Mouse (Mus musculus) stomach, embryonic 16.5 days (tissue): ENCODE measurements around the gene Tulp3. TPM values are rescaled to one million over a fixed set of nuclear protein-coding genes. Genes with fewer than 3 reads are reported as not detected.

Source experiments
- ATAC-seq: fragments of 200-750 bp; cut with Nextera tagmentation; 2 replicates; pipeline ENCODE4 v1.8.0; 2017; ENCODE audit warnings: moderate number of reproducible peaks, moderate TSS enrichment; ENCODE audit not compliant: insufficient read depth, low FRiP score
- H3K27ac ChIP-seq: fragments of 300-500 bp; sonication (generic); 2 replicates; pipeline ENCODE4 v1.5.1; 2014; ENCODE audit warnings: low read length
- H3K27me3 ChIP-seq: fragments of 300-500 bp; sonication (generic); 2 replicates; pipeline ENCODE4 v1.6.1; 2014; ENCODE audit warnings: low read length, control low read depth, mixed read lengths; ENCODE audit not compliant: control insufficient read depth, insufficient read depth
- H3K36me3 ChIP-seq: fragments of 300-500 bp; sonication (generic); 2 replicates; pipeline ENCODE4 v1.6.1; 2014; ENCODE audit warnings: low read length; ENCODE audit not compliant: control insufficient read depth, insufficient read depth
- H3K4me1 ChIP-seq: fragments of 300-500 bp; sonication (generic); 2 replicates; pipeline ENCODE4 v1.6.1; 2014; ENCODE audit warnings: low read length, control low read depth, mixed read lengths; ENCODE audit not compliant: control insufficient read depth, insufficient read depth
- H3K4me2 ChIP-seq: fragments of 300-500 bp; sonication (generic); 2 replicates; pipeline ENCODE4 v1.6.1; 2014; ENCODE audit warnings: low read depth, low read length, mixed read lengths
- H3K4me3 ChIP-seq: fragments of 300-500 bp; sonication (generic); replicated peaks from 2 replicates; pipeline ENCODE4 v1.5.1; 2014; ENCODE audit warnings: mild to moderate bottlenecking, low read length
- H3K9ac ChIP-seq: fragments of 300-500 bp; sonication (generic); 2 replicates; pipeline ENCODE4 v1.6.1; 2014; ENCODE audit warnings: low read length
- H3K9me3 ChIP-seq: fragments of 300-500 bp; sonication (generic); replicated peaks from 2 replicates; pipeline ENCODE4 v1.6.1; 2016; ENCODE audit warnings: low read length, control low read depth; ENCODE audit not compliant: control insufficient read depth
- WGBS: fragments of 180-500 bp; shearing (Covaris S2); extraction: QIAGEN DNeasy Blood & Tissue Kit; methylation state at CpG from one replicate; pipeline ENCODE4 v1.1.7; 2014; 5-methylcytosine and 5-hydroxymethylcytosine counted together
- polyA plus RNA-seq: library from polyadenylated mRNA; unstranded; fragments of >200 nt; fragmentation: Nextera tagmentation; extraction: Ambion mirVana; gene quantifications from 2 replicates; pipeline ENCODE4 v1.2.1, GENCODE M21; 2015

Gene Tulp3
- polyA plus RNA-seq: 13.8 TPM in 2 replicates

DNA sequence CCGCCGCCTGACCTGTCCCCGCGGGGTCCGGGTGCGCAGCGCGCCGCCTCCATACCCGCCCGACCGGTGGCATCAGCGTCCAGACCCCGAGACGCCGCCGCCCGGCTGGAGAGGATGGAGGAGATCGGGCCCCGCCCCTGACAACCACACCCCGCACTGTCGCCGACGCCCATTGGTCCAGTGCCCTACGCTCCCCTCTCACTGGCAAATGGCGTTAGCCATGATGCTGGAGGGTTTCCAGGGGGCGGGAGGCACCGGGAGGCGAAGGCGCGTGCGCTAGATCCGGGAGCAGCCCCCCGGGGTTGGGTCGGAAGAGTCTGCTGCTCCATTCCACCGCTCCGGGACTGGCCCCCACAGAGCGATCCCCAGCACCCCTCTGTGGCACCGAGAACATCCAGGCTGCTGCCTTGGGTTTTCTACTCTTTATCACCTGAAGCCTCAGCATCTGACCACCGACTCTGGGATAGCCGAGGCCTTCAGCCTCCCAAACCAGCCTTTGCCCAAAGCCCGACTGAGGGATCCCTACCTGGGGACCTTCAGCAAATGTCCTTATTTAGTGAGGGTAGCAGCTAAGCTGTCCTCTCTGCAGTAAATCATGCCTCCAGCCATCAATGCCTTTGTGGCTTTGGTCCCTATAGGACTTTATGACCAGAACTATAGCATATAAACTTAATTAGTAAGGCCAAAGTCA lies at the start of gene Tulp3:
TSS of gene Tulp3 (minus strand) at position 126 of the 691 bp plus-strand sequence.
- H3K4me3 ChIP-seq: peak within 1 kb of the TSS; percentile 76
- WGBS: under 1% methylated on average over 42 of the region's 42 CpGs

GRCm38 (mm10) chr6:128404708-128405107 lies 49.1 kb upstream of the Tulp3 start:
- WGBS: 44% methylated on average over 5 of the region's 5 CpGs

More for the DNA sequence above, at the start of gene Tulp3:
- H3K36me3 ChIP-seq: peaks cover 14% of the 10 kb centered on the region; the same call in 1 of the 2 replicates
- peak within 1 kb of the TSS; percentile 79 for H3K9ac ChIP-seq
- ATAC-seq: peak; percentile 98
- H3K27me3 ChIP-seq: no peaks in the 10 kb centered on the region
- H3K9me3 ChIP-seq: no peaks in the 10 kb centered on the region
- H3K27ac ChIP-seq: peak within 1 kb of the TSS; percentile 83
- H3K4me2 ChIP-seq: peak within 1 kb of the TSS; percentile 82
- H3K4me1 ChIP-seq: peaks cover 9% of the 10 kb centered on the region

GRCm38 (mm10) chr6:128399421-128400185 lies 44.0 kb upstream of the Tulp3 start:
- H3K9ac ChIP-seq: peak overlapping the region; percentile 61
- 31% methylated on average over 21 of the region's 21 CpGs for WGBS
- H3K27ac ChIP-seq: peak overlapping the region; percentile 14; the same call in 1 of the 2 replicates

More at GRCm38 (mm10) chr6:128404708-128405107, 49.1 kb upstream of the Tulp3 start:
- H3K27me3 ChIP-seq: no peaks in the 10 kb centered on the region
- H3K4me3 ChIP-seq: no peak overlapping the region
- no peak overlapping the region for H3K27ac ChIP-seq
- H3K9me3 ChIP-seq: no peaks in the 10 kb centered on the region
- H3K4me2 ChIP-seq: no peak overlapping the region
- ATAC-seq: no peak
- no peak overlapping the region for H3K9ac ChIP-seq
- peaks cover 8% of the 10 kb centered on the region; the same call in 1 of the 2 replicates for H3K36me3 ChIP-seq
- H3K4me1 ChIP-seq: 0 out of 2 replicates have a peak, but pooled peaks cover 8% of the 10 kb centered on the region

GRCm38 (mm10) chr6:128398996-128399395 lies 43.3 kb upstream of the Tulp3 start, which contains the start of gene Nrip2:
Nrip2 (plus strand) TSS chr6:128399296.
- no peaks in the 10 kb centered on the region for H3K27me3 ChIP-seq
- no peaks in the 10 kb centered on the region for H3K36me3 ChIP-seq
- WGBS: 69% methylated on average over 3 of the region's 3 CpGs
- peak within 1 kb of the TSS; percentile 61 for H3K9ac ChIP-seq
- H3K9me3 ChIP-seq: no peaks in the 10 kb centered on the region
- peak within 1 kb of the TSS; percentile 39 for H3K4me3 ChIP-seq
- H3K4me2 ChIP-seq: peak within 1 kb of the TSS; percentile 57
- H3K4me1 ChIP-seq: 0 out of 2 replicates have a peak, but pooled peaks cover 8% of the 10 kb centered on the region
- H3K27ac ChIP-seq: peak within 1 kb of the TSS; percentile 14; the same call in 1 of the 2 replicates
- no peak for ATAC-seq

More at GRCm38 (mm10) chr6:128399421-128400185, 44.0 kb upstream of the Tulp3 start:
- Histone ChIP-seq H3K4me1 (0 out of 2 replicates have a peak, but pooled peaks cover 8% of the 10 kb centered on the region), H3K4me2 (peak overlapping the region; percentile 57), H3K27me3 (no peaks in the 10 kb centered on the region), H3K36me3 (no peaks in the 10 kb centered on the region), H3K9me3 (no peaks in the 10 kb centered on the region), H3K4me3 (peak overlapping the region; percentile 39)
- ATAC-seq: peak; percentile 65; the same call in 1 of the 2 replicates

DNA sequence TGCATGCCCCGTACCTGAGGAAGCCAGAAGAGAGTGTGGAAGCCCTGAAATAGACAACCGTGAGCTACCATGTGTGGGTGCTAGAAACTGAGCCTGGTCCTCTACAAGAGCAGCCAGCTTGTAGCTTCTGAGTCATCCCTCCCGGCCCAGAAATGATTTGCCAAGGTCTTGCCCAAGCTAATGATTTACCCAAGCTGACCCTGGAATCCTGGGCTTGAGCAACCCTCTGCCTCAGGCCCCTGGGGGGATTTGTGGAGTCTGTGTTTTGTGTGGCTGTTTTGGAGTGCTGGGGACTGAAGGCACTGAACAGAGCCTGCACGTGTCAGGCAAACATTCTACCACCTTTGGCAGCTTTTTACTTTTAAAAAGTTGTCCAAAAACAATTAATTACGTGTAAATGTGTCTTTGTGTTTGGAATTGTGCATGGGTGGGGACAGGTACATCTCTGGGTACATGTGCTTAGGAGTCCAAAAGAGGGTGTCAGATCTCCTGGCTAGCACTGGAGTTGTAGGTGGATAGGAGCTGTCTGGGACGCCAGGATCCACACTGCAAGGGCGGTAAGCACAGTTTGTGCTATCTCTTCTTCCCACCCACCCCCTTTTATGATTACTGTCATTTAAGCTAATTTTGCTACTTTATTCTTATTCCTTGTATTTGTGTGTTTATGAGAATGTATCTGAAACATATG lies 42.1 kb upstream of the Tulp3 start:
- H3K4me3 ChIP-seq: no peak overlapping the region
- 0 out of 2 replicates have a peak, but pooled peaks cover 8% of the 10 kb centered on the region for H3K4me1 ChIP-seq
- no peak overlapping the region for H3K27ac ChIP-seq
- no peaks in the 10 kb centered on the region for H3K27me3 ChIP-seq
- ATAC-seq: no peak
- H3K4me2 ChIP-seq: no peak overlapping the region
- no peak overlapping the region for H3K9ac ChIP-seq
- no peaks in the 10 kb centered on the region for H3K9me3 ChIP-seq
- 70% methylated on average over 7 of the region's 7 CpGs for WGBS
- H3K36me3 ChIP-seq: no peaks in the 10 kb centered on the region

DNA sequence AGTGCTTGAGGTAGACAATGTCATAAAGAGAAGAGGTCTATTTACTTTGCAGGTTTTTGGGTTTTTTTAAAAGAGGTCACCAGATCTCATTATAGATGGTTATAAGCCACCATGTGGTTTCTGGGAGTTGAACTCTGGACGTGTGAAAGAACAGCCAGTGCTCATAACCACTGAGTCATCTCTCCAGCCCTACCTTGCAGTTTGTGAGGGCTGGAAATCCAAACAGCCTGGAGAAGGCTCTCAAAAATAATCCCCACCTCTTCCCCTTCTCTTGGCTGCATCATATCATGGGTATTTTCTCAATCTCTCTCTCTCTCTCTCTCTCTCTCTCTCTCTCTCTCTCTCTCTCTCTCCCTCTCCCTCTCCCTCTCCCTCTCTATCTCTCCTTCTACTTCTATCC lies 35.0 kb upstream of the Tulp3 start:
- no peak overlapping the region for H3K4me2 ChIP-seq
- ATAC-seq: no peak
- H3K9me3 ChIP-seq: no peaks in the 10 kb centered on the region
- WGBS: 40% methylated on average over 1 of the region's 1 CpGs
- H3K27me3 ChIP-seq: no peaks in the 10 kb centered on the region
- no peaks in the 10 kb centered on the region for H3K36me3 ChIP-seq
- no peaks in the 10 kb centered on the region for H3K4me1 ChIP-seq
- H3K9ac ChIP-seq: no peak overlapping the region
- H3K27ac ChIP-seq: no peak overlapping the region
- no peak overlapping the region for H3K4me3 ChIP-seq

DNA sequence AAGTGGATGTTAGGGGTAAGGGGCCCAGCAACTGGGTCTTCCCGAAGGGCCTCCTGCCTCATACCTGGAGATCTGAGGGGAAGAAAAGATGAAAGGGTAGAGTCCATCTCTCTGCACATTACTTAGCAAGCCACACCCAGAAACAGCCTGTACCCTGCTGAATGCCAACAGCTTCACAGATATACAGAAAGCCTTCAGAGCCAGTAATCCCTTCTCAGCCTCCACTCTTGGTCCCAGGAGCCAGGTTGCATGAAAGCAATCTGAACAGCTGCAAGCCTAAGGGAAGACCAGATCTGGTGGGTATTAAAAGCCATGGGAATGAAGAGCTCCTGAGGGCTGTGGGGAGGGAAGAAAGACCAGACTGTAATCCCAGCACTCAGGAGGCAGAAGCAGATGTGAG lies 33.5 kb upstream of the Tulp3 start:
- H3K27me3 ChIP-seq: no peaks in the 10 kb centered on the region
- no peak overlapping the region for H3K27ac ChIP-seq
- ATAC-seq: no peak
- H3K4me1 ChIP-seq: no peaks in the 10 kb centered on the region
- no peaks in the 10 kb centered on the region for H3K36me3 ChIP-seq
- no peaks in the 10 kb centered on the region for H3K9me3 ChIP-seq
- WGBS: 91% methylated on average over 1 of the region's 1 CpGs
- H3K9ac ChIP-seq: no peak overlapping the region
- no peak overlapping the region for H3K4me2 ChIP-seq
- H3K4me3 ChIP-seq: no peak overlapping the region

GRCm38 (mm10) chr6:128385026-128385425 lies 29.4 kb upstream of the Tulp3 start:
- H3K9ac ChIP-seq: no peak overlapping the region
- H3K36me3 ChIP-seq: no peaks in the 10 kb centered on the region
- 78% methylated on average over 1 of the region's 1 CpGs for WGBS
- H3K4me3 ChIP-seq: no peak overlapping the region
- H3K27me3 ChIP-seq: no peaks in the 10 kb centered on the region
- ATAC-seq: no peak
- no peaks in the 10 kb centered on the region for H3K4me1 ChIP-seq
- H3K4me2 ChIP-seq: no peak overlapping the region
- H3K9me3 ChIP-seq: no peaks in the 10 kb centered on the region
- no peak overlapping the region for H3K27ac ChIP-seq
